Mouse (Mus musculus) liver, adult 2 months (tissue): ENCODE data around the gene Aig1. TPM values are rescaled to one million over a fixed set of nuclear protein-coding genes. Genes with fewer than 3 reads are reported as not detected.

Experiments
- DNase-seq: peaks from one replicate; pipeline ENCODE4 v3.0.0-alpha.2; 2011; ENCODE audit warnings: low read depth, low spot score; ENCODE audit errors: extremely low read depth
- H3K27ac ChIP-seq: fragments of 200-500 bp; replicated peaks from 2 replicates; pipeline ENCODE4 v1.5.1; 2012; ENCODE audit warnings: low read depth, mild to moderate bottlenecking, control low read depth, inconsistent platforms, low read length; ENCODE audit not compliant: insufficient read depth
- H3K27me3 ChIP-seq: fragments of 200-500 bp; 2 replicates; pipeline ENCODE4 v1.6.1; 2012; ENCODE audit warnings: mild to moderate bottlenecking, moderate library complexity, low read length, inconsistent platforms; ENCODE audit not compliant: control insufficient read depth, insufficient read depth
- H3K36me3 ChIP-seq: fragments of 200-500 bp; 2 replicates; pipeline ENCODE4 v1.6.1; 2012; ENCODE audit warnings: low read length, inconsistent platforms; ENCODE audit not compliant: control insufficient read depth, insufficient read depth
- H3K4me1 ChIP-seq: fragments of 200-500 bp; 2 replicates; pipeline ENCODE4 v1.6.1; 2011; ENCODE audit warnings: low read length; ENCODE audit not compliant: control insufficient read depth, insufficient read depth
- H3K4me3 ChIP-seq: fragments of 200-500 bp; 2 replicates; pipeline ENCODE4 v1.5.1; 2011; ENCODE audit warnings: low read depth, mild to moderate bottlenecking, control low read depth, low read length, moderate library complexity; ENCODE audit not compliant: insufficient read depth
- H3K79me2 ChIP-seq: fragments of 200-500 bp; 2 replicates; pipeline ENCODE4 v1.6.1; 2012; ENCODE audit warnings: inconsistent platforms, mild to moderate bottlenecking, low read length, moderate library complexity; ENCODE audit not compliant: control insufficient read depth, insufficient read depth
- H3K9ac ChIP-seq: fragments of 200-500 bp; 2 replicates; pipeline ENCODE4 v1.6.1; 2012; ENCODE audit warnings: low read depth, mild to moderate bottlenecking, control low read depth, inconsistent platforms, low read length
- CTCF ChIP-seq: fragments of 200-500 bp; IDR thresholded peaks from 2 replicates; pipeline ENCODE4 v1.5.1; 2011; ENCODE audit warnings: low read depth, low read length, control low read depth
- POLR2A ChIP-seq: fragments of 200-500 bp; IDR thresholded peaks from 2 replicates; pipeline ENCODE4 v1.6.1; 2011; ENCODE audit warnings: low read length, control low read depth; ENCODE audit not compliant: insufficient read depth; ENCODE audit errors: extremely low read depth
- WGBS: fragments of 180-500 bp; shearing (Covaris S2); methylation state at CpG from one replicate; pipeline ENCODE4 v1.1.7; 2018; 5-methylcytosine and 5-hydroxymethylcytosine counted together
- polyA plus RNA-seq: library from polyadenylated mRNA; depleted of rRNA; stranded (reverse); fragments of >200 nt; gene quantifications from 2 replicates; pipeline ENCODE4 v1.2.3, GENCODE M21; 2012
- total RNA-seq: library from RNA; depleted of rRNA; stranded (reverse); fragments of >200 nt; gene quantifications from 2 replicates; pipeline ENCODE4 v1.2.3, GENCODE M21; 2014

The Aig1 gene
- total and polyA plus RNA-seq, 2 experiments, result 18.9 to 37.3 TPM

DNA sequence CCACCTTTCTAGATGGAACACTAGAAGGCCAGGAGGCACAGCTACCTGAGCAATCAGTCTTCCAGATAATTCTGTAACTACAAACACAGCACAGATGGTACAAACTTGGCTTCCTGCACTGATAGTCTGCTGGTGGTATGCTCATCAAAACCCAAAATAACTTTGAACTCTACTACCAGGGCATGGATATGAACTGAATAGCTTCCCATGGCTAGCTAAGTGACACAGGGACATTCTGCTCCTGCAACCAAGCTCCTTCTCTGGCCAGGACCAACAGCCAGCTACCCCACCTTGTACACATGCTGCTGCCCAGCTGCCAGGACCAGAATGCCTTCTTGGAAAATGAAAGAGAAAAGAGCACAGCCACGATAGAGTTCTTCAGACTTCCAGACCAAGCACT is 60.5 kb downstream of the Aig1 start:
- Histone ChIP-seq H3K27ac (no peak overlapping the region), H3K9ac (no peak overlapping the region), H3K79me2 (no peaks in the 10 kb centered on the region), H3K27me3 (no peaks in the 10 kb centered on the region), H3K36me3 (no peaks in the 10 kb centered on the region), H3K4me3 (no peak overlapping the region), H3K4me1 (no peaks in the 10 kb centered on the region)
- no peak for DNase-seq
- 81% methylated on average over 1 of the region's 1 CpGs for WGBS
- TF ChIP-seq CTCF (no peak), POLR2A (no peak)

DNA sequence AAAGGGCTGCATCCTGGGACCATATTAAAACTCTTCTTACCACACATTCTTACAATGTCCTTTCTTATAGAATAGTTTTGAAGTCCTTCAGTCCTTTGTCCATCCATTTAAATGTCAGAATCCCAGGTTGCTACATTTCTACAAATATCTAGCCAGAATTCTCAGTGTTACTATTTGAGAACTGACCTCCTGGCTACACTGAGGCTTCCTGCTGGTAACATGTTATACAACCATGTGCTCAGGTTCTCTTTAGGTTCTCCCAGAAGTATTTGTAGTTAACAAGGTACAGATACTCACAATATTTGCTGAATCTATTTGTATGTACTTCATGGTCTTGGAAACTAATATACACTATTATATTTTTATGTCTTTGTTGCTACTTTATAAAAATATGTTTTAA is 62.0 kb downstream of the Aig1 start:
- Histone ChIP-seq H3K4me1 (no peaks in the 10 kb centered on the region), H3K9ac (no peak overlapping the region)

DNA sequence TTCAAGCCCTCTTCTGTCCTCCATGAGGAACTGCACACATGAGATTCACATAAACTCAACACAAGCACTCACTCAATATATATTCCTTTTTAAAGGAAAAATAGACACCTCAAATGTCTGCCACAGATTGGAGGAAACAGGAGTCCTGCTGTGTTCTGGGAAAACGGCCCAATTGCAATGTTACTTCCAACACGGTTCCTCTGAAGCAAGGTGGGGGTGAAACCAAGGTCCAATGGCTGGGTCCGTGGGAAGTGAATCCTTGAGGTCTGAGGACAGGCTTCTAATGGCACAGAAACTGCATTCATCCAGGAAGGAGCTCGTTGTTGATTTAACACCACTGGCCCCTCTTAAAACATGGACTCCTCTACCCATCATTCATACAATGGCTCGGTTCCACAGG is 67.5 kb downstream of the Aig1 start:
- Histone ChIP-seq H3K9ac (no peak overlapping the region), H3K27ac (no peak overlapping the region), H3K79me2 (no peaks in the 10 kb centered on the region), H3K27me3 (no peaks in the 10 kb centered on the region), H3K36me3 (peaks cover 6% of the 10 kb centered on the region), H3K4me1 (no peaks in the 10 kb centered on the region), H3K4me3 (no peak overlapping the region)
- no peak for TF ChIP-seq POLR2A
- no peak for TF ChIP-seq CTCF
- no peak for DNase-seq
- WGBS, result 97% methylated on average over 5 of the region's 5 CpGs

More for the DNA sequence above, 62.0 kb downstream of the Aig1 start:
- TF ChIP-seq POLR2A, result no peak
- no peak for TF ChIP-seq CTCF
- Histone ChIP-seq H3K27ac (no peak overlapping the region), H3K4me3 (no peak overlapping the region), H3K36me3 (no peaks in the 10 kb centered on the region; the same call in 1 of the 2 replicates), H3K27me3 (no peaks in the 10 kb centered on the region), H3K79me2 (no peaks in the 10 kb centered on the region)
- DNase-seq, result no peak

DNA sequence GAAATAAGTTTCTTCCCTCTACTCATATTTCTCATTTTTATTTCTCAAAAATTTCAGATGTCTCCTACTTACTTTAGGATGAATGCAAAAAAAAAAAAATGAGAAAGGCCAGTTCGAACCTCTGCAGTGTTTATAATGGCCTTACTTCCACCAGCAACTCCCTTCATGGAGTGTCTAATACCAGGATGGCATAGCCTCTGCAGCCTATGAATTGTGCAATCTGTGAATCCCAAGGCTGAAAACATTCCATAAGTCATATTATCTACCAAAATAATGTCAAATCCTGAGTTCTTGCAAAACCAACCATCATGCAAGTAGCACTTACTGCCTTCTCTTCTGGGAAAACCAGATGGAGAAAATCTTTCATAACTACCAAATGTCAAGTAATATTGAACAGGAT is 75.3 kb downstream of the Aig1 start:
- H3K4me1 ChIP-seq, result no peaks in the 10 kb centered on the region
- DNase-seq, result no peak

DNA sequence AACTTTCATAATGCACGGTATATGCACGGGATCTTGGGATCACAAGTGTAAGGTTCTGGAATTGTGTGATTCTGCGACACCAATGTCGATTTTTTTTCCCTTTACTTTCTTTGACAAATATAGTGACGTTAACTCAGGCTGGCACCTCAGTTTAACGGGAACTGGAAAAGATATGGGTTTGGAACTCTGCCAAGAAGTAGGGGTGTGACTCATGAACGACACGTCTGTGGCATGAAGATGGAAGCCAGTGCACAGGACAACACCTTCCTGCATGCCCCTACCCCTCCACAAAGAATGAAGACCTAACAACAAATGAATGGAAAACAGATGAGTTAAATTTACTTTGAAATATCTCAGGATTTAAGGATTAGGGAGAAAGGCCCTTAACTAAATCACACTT is 76.0 kb downstream of the Aig1 start:
- TF ChIP-seq POLR2A (no peak), CTCF (no peak)
- no peaks in the 10 kb centered on the region for H3K79me2 ChIP-seq
- no peak overlapping the region for H3K27ac ChIP-seq
- no peak overlapping the region for H3K9ac ChIP-seq
- peaks cover 6% of the 10 kb centered on the region for H3K36me3 ChIP-seq
- no peaks in the 10 kb centered on the region for H3K4me1 ChIP-seq
- H3K27me3 ChIP-seq, result no peaks in the 10 kb centered on the region
- H3K4me3 ChIP-seq, result no peak overlapping the region
- DNase-seq, result no peak
- 84% methylated on average over 8 of the region's 8 CpGs for WGBS

More for the DNA sequence above, 75.3 kb downstream of the Aig1 start:
- Histone ChIP-seq H3K4me3 (no peak overlapping the region), H3K36me3 (peaks cover 7% of the 10 kb centered on the region), H3K79me2 (no peaks in the 10 kb centered on the region), H3K27me3 (no peaks in the 10 kb centered on the region), H3K27ac (no peak overlapping the region), H3K9ac (no peak overlapping the region)
- TF ChIP-seq CTCF (no peak), POLR2A (no peak)
- WGBS, result 95% methylated on average over 1 of the region's 1 CpGs

DNA sequence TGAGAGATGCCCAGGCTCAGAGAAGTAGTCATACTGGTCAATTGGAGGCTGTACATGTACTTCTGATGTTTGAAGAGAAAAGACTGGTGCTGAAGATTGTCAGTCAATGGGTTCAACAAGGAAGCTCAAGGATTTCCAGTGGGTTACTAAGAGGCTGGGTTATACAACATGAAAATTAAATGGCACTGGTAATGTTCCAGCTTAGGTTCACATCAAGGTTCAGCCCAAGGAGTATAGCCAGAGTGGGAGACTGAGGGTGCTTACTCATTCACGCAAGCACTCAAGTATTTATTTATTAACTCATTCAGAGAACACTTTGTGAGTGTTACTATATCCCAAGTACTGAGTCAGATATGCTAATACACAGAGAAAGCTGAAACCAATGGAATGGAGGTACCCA is 79.2 kb downstream of the Aig1 start:
- 100% methylated on average over 1 of the region's 1 CpGs for WGBS
- no peak for DNase-seq
- peaks cover 4% of the 10 kb centered on the region; the same call in 1 of the 2 replicates for H3K36me3 ChIP-seq
- H3K27ac ChIP-seq, result no peak overlapping the region
- H3K4me1 ChIP-seq, result no peaks in the 10 kb centered on the region
- TF ChIP-seq POLR2A, result no peak
- TF ChIP-seq CTCF, result no peak
- H3K4me3 ChIP-seq, result no peak overlapping the region
- H3K27me3 ChIP-seq, result no peaks in the 10 kb centered on the region
- no peaks in the 10 kb centered on the region for H3K79me2 ChIP-seq
- no peak overlapping the region for H3K9ac ChIP-seq
